Mouse (Mus musculus): ENCODE results near the gene Cyba.

DNA sequence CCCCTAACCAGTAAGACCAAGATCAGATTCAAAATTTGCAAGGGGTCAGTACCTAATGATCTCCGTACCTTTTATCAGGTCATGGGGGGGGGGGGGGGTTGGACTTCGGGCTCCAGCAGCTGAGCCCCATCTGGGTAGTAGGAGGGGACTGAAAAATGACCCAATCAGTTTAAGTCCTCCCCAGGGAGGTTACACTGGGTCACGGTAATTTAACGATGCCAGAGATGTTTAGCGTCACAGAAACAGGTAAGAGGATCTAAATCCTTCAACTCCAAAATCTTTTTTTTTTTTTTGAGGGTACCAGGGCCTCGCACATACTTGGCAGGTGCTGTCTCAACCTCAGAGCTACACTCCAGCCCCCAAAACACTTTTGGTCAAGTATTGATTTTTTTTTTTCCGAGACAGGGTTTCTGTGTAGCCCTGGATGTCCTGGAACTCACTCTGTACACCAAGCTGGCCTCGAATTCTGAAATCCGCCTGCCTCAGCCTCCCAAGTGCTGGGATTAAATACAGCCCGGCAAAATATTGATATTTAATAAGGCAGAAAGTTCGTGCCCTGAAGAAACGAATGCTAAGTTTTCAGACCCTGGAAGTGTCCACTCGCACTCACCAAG is 56.9 kb downstream of the Cyba start:
- TF ChIP-seq RCOR1 (conservative IDR thresholded peaks at IDR 0.05; ENCODE audit: low read depth, low read length) (no peak), EP300 (IDR thresholded peaks at IDR 0.05; ENCODE audit: low read length) (no peak), MEF2A (IDR thresholded peaks at IDR 0.05; ENCODE audit: borderline replicate concordance, low read depth, low read length) (no peak), MXI1 (IDR thresholded peaks at IDR 0.05; ENCODE audit: low read depth, low read length) (no peak), TCF12 (IDR thresholded peaks at IDR 0.05; ENCODE audit: low read depth, low read length) (no peak)

Data from CH12.LX (cell line).